Mouse (Mus musculus): ENCODE measurements around the gene Usp28. TPM values are rescaled to one million over a fixed set of nuclear protein-coding genes. Genes with fewer than 3 reads are reported as not detected.

Gene Usp28
- polyA plus RNA-seq, 2 experiments from 2014 or later: 27.5 to 49.6 TPM

- ATAC-seq: no peak
Measured at GRCm38 (mm10) chr9:49023956-49024355, 38.8 kb downstream of the Usp28 start.

GRCm38 (mm10) chr9:49024529-49024928, 39.4 kb downstream of the Usp28 start:
- ATAC-seq: no peak

- ATAC-seq: no peak
Measured at GRCm38 (mm10) chr9:49034764-49035163, 49.6 kb downstream of the Usp28 start.

GRCm38 (mm10) chr9:49050901-49051300, 65.7 kb downstream of the Usp28 start:
- ATAC-seq: no peak

GRCm38 (mm10) chr9:49051349-49051748, 66.2 kb downstream of the Usp28 start:
- ATAC-seq: peak; percentile 17

- ATAC-seq: no peak
Measured at GRCm38 (mm10) chr9:49054028-49054427, 68.9 kb downstream of the Usp28 start.

- peak; percentile 98 for ATAC-seq
Measured at GRCm38 (mm10) chr9:49055333-49056205, 70.4 kb downstream of the Usp28 start, which contains the start of gene Zw10. Gene Zw10, plus strand, starts transcription at chr9:49055613.

- ATAC-seq: no peak
Measured at GRCm38 (mm10) chr9:49076847-49077246, 91.7 kb downstream of the Usp28 start.

GRCm38 (mm10) chr9:49081107-49081506, 95.9 kb downstream of the Usp28 start, which contains the start of gene Tmprss5:
Gene Tmprss5, plus strand, starts transcription at chr9:49081260.
- no peak for ATAC-seq

- ATAC-seq: no peak
Measured at GRCm38 (mm10) chr9:49081561-49081960, 96.4 kb downstream of the Usp28 start.

GRCm38 (mm10) chr9:49087317-49087716, 102.1 kb downstream of the Usp28 start:
- no peak for ATAC-seq

Other genes with a start within 250 kb of the Usp28 start
- gene Zbtb16, start 149.2 kb upstream of the Usp28 start, polyA plus RNA-seq (2017; shearing (Covaris generic)): not detected
- not detected for gene Htr3a, start 74.3 kb upstream of the Usp28 start, polyA plus RNA-seq (2017; shearing (Covaris generic))
- not detected for gene Htr3b, start 20.4 kb upstream of the Usp28 start, polyA plus RNA-seq (2017; shearing (Covaris generic))
- gene Zw10, start 70.2 kb downstream of the Usp28 start, polyA plus RNA-seq (2017; shearing (Covaris generic)): 10 to 100 TPM; 33.5 to 38.6 TPM
- not detected for gene Tmprss5, start 95.9 kb downstream of the Usp28 start, polyA plus RNA-seq (2017; shearing (Covaris generic))

All from activated CD4-positive, CD25-positive, alpha-beta regulatory T cell, adult 4 months (primary cell).